Mouse (Mus musculus): ENCODE measurements around the gene Acss2. TPM values are rescaled to one million over a fixed set of nuclear protein-coding genes. Genes with fewer than 3 reads are reported as not detected.
"Not testable (repeated sequence)": the region's sequence is repeated elsewhere in the genome, so short reads cannot be mapped to it uniquely, and the experiment has no call there.

Acss2 gene
- total RNA-seq, 4 experiments from 2014 or later = 30.9 to 37.7 (median 35.5) TPM

DNA sequence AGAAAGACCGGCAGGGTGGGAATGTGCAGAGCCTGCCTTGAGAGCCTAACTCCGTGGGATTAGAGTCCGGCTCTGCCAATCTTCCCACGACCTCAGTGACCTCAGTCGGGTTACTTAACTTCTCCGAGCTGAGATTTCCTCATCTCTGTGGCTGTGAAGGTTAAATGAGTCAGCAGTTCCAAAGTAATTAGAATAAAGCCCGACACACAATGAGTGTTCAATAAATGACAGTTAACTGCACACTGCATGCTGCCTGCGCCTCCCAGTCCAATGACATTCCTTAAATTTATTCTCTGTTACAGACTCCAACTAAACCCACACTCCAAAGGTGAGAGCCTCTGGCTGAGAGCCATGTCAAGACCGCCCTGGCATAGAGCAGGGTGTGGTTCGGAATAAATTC is 67.7 kb downstream of the Acss2 start:
- no peak for DNase-seq (ENCODE audit: low spot score)

DNA sequence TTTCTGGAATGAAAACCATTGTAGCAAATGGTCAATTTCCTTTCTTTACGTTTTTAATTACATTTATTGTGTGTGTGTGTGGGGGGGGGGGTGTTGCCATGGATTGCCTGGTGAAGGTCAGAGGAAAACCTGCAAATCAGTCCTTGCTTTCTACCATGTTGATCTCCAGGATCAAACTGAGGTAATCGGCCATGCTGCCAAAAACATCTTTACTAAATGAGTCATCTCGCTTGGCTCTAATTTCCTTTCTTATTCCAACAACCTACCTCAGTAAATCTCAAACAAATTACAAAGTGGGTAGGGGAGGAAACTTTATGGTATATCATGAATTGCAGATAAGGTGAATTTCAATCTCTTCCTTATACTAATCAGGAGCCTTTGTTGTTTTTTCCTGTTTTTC is 70.4 kb downstream of the Acss2 start:
- no peak for DNase-seq (ENCODE audit: low spot score)

DNA sequence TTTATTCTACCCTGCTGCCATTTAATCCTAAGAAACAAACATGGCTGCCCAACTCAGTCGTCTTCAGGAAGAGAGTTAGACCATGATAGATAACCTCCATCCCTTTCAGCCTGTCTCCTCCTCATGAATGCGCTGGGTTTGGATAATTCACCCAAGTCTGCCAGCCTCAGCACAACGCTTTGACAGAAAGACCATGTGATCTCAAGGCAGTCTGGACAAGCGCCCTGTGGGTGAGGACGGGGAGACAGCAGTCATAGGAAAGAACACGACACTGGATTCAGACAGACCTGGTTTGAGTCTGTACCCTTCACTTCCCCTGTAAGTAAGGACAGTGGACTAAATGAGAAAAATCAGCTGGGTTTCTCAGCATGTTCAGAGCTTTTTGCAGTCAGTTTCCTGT is 71.8 kb downstream of the Acss2 start:
- DNase-seq (ENCODE audit: low spot score) = no peak

DNA sequence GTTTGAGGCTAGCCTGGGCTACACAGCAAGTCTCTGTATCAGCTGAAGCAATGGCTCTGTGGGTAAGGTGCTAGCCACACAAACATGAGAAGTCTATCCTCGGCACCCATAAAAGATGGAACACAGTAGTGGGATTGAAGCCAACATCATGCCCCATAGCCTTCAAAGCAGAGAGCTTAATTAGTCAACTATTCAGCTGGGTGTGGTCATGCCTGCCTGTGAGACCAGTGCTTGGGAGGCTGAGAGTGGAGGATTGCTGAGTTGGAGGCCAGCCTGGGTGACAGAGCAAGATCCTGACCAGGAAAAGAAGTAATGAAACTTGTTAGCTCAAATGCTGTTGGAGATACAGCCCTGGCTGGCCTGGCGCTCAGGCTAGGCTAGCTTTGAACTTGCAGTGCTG is 73.1 kb downstream of the Acss2 start:
- no peak for DNase-seq (ENCODE audit: low spot score)

DNA sequence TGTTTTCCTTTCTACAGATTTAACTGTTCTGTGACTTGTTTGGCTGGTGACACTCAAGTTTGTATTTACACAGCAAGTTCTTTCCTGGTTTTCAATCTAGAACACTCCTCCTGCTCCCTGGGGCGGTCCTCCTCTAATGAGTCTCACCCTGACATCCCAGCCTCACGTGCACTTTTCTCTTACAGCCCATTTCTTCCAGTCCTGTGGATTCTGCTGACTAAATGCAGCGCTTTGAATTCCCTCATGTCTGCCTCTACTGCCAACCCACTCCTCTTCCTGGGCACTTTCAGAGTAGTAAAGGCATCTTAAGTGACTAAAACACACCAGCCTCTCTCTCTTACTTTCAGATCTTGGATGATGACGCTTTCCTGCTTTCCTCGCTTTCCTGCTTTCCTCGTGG is 73.9 kb downstream of the Acss2 start:
- no peak for DNase-seq (ENCODE audit: low spot score)

DNA sequence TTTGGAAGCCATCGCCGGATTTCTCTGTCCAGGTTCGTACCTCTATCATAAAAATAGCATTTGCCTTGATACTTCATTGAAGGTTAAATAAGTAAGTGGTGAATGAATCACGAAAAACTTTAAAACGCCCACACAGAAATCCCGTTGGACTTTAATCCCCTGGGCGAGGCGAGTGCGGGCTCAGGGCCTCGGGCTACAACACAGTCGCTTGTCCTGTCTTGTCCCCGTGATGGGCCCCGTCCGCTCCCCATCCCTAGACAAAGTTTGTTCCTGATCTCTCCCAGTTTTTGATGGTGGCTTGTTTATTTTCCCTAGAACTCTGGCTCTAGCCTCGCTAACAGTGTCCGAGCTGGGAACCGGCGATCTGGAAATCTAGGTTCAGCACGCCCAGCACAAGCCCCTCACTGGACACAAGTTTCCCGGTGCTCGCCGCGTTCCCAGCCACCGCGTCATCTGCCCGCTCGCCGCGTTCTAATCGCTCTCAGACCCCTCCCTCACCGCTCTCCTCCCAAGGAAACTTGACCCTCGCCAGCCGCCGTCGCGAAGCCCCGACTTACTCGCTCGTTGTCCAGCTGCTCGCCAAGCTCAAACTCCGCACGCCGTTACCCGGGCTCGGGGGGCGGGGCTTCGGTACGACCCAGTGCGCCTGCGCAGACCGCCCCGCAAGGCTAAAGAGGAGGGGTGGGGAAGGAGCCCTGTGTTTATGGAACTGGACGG is 74.5 kb downstream of the Acss2 start, which contains the start of gene Gss:
Gene Gss, minus strand, starts transcription at position 674 of the 717 bp plus-strand sequence.
- peak; percentile 99 for DNase-seq (ENCODE audit: low spot score)

DNA sequence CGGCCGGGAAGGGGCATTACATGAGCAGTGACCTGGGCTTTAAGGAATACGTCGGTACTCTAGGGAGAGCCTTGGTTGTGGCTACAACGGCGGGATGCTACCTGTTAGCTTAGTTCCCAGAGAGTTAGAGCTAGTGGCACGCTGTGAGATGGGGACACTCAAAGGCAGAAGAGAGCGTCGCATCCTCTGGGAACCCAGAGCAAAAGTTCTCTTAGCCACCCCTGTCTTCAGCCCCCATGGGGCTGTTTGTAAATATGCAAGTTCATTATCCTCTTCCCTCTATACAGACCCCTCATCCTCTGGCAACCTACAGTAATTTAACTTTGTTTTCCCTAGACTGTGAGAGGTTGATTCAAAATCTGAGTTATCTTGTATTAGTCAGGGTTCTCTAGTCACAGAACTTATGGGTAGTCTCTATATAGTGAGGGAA is 75.1 kb downstream of the Acss2 start:
- no peak for DNase-seq (ENCODE audit: low spot score)

DNA sequence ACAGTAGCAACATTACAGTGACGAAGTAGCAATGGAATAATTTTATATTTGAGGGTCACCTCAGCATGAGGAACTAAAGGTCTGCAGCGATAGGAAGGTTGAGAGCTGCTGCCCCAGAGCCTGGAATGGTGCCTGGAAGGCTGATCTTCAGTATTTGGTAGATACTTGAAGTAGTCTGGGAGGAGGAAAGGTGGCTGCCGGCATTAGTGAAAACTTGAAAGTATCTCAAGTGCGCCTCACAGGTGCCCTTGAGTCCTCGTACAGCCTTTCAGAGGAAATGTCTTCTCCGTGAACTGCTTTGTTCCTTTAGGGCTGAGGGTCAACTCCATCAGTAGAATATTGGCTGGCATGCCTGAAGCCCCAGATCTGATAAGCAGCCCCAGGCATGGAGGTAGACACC is 77.8 kb downstream of the Acss2 start:
- no peak for DNase-seq (ENCODE audit: low spot score)

DNA sequence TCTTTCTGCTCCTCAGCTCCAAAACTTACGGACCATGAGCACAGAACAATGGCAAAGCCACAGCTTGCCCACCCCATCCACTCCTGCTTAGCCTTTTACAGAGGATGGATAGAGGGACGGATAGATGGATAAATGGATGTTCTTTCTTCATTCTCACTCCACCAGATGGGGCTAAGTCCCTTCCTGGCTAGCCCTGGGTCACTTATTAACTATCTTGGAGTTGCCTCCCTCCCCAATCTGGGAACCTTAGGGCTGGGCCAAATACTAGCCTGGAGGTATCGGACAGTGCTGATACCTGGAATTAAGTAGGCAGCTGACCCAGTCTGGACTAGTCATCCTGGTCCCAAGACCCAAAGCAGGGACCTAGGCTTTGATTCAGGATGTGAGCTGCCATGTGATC is 86.0 kb downstream of the Acss2 start:
- no peak for DNase-seq (ENCODE audit: low spot score)

DNA sequence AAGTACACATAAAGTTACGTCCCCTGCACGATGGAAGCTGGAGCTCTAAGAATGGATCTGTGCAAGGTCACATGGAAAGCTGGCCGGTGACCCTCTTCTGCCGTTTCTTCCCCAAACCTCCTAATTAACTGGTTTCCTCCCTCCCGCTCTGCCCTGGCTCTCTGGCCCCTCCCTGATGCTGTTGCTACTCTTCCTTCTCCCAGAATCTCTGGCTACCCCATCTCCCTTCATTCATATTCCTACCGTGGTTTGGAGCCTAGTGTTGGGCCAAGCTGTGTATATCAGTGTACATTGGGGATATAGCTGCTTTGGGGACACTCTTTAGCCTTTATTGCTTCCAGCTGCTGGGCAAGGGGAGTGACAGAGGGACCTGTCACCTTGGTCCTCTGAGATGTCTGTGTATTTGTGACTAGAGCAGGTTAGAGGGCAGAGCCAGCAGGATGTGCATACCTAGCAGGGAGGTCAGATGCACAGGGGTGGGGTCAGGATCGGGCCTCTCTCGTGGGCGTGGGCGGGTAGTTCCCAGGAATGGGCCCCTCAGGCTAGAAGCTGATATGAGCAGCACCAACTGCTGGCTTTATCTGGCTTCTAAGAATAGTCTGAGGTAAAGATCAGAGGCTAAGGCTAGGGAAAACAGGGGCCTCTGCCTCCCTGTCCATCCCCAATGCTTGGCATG is 87.0 kb downstream of the Acss2 start:
- no peak for DNase-seq (ENCODE audit: low spot score)

DNA sequence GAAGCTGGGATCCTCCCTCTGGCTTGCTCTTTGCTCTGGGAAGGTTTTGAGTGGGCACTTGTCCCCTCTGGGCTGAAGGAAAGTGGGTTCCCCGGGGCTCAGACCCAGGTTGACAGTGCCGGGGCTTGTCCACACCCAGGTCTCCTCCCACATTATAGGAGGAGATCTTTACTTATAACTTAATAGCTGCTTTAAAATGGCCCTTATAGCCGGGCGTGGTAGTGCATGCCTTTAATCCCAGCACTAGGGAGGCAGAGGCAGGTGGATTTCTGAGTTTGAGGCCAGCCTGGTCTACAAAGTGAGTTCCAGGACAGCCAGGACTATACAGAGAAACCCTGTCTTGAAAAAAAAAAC is 87.5 kb downstream of the Acss2 start:
- DNase-seq (ENCODE audit: low spot score) = not testable (repeated sequence)

DNA sequence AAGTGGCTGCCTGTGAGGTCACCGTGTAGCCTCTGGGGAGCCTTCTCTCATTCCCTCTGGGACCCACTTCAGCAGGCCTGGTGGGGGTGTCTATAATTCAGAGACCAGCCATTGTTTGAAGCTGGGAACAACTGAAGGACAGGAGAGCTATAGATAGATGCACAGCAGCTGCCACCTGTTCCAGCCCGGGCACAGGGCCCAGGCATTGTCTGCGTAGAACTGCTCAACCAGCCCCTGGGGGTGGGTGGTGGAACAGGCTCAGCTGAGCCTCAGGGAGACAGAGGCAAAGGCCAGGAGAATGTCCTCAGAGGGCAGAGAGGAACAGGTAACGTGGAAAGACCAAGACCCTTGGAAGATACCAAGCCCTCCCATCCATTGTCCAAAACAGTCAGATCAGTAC is 88.6 kb downstream of the Acss2 start:
- DNase-seq (ENCODE audit: low spot score) = peak; percentile 36

DNA sequence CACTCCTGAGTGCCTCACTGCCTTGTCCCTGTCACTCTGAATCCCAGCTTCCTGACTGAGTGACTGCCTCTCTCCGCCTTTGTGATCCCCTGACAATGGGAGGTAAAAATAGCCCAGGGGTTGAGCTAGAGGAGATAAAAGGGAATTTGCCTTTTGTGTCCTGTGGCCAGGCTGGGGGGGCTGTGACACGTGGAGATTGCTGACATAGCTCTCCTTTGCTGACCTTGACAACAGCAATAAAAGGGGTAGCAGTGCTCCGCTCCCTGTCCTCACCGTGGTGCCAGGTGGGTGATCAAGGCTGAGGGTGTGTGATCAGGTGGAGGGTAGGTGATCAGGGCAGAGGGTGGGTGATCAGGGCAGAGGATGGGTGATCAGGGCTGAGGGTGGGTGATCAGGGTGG is 93.2 kb downstream of the Acss2 start, which contains the start of gene Myh7b:
Gene Myh7b, plus strand, starts transcription at position 235 of the 400 bp plus-strand sequence.
- DNase-seq (ENCODE audit: low spot score) = peak; percentile 59

DNA sequence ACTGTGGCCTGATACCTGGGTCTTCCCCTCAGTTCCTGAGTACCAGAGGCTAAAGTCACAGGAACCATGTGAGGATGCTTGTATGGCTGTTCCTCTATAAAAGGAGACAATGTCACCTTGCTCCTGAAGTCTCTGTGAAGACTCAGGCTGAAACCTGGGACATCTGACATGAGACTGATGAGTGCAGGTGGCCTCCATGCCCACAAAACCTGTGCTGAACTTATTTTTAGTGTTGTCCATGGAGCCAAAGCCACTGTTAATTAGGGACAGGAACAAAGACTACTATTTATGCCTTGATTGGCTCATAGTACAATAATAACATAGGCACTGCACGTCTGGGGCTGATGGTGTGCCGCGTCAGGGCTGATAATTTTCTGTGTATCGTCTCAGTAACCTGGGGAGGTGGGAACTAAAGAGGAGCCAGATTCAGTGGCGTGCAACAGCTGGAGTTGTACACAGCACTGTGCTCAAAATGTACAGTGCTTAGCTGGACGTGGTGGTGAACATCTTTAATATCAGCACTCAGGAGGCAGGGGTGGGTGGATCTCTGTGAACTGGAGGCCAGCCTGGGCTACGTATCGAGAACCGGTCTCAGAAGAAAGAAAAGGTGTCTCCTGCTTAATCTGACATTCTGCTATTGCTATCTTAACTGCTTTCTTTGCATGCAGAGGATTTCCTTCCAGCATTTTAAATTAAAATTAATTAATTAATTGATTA is 94.2 kb downstream of the Acss2 start:
- no peak for DNase-seq (ENCODE audit: low spot score)

DNA sequence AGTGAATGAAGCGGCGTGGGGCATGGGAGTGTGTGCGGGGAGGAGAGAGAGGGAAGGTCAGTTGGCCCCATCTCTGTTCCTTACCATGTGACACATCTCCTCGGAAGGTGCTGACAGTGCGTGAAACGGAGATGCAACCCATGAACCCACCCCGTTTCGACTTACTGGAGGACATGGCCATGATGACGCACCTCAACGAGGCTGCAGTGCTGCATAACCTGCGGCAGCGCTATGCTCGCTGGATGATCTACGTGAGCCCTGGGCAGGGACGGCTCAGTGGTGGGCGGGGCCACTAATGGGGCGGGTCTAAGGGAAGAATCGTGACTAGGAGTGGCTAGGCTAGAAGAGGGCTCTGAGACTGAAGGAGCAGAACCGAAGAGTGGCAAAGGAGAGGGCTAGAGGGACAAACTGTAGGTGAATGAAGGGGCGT is 95.6 kb downstream of the Acss2 start:
- DNase-seq (ENCODE audit: low spot score) = no peak

DNA sequence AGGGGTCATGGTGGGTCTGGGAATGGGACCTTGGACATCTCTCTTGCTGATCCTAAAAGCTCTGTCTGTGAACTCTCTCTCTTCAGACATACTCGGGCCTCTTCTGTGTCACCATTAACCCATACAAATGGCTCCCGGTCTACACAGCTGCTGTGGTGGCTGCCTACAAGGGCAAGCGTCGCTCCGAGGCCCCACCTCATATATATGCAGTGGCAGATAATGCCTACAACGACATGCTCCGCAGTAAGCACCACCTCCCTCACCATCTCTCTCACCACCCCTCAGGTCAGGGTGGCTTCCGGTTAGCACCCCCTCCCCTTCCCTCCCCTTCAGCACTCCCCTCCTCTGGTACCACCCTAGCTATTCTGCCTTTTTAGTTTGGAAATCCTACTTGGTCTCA is 96.2 kb downstream of the Acss2 start:
- DNase-seq (ENCODE audit: low spot score) = no peak

DNA sequence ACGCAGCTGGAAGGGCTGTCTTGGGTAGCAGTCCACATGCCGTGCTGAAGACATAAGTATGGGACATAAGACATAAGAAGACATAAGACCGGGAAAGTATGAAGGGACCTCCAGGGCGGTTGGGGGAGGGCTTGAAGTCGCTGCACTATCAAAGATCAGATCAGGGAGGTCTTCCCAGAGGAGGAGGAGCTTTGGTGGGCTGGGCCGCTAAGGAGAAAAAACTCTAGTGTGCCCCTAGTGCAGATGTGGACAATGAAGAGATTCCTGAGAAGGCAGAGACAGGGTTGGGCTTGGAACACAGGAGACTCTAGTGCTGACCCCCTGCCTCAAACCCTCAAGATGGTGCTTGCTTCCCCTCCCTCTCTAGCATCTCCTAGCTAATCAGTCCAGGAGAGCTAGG is 99.2 kb downstream of the Acss2 start:
- DNase-seq (ENCODE audit: low spot score) = no peak

DNA sequence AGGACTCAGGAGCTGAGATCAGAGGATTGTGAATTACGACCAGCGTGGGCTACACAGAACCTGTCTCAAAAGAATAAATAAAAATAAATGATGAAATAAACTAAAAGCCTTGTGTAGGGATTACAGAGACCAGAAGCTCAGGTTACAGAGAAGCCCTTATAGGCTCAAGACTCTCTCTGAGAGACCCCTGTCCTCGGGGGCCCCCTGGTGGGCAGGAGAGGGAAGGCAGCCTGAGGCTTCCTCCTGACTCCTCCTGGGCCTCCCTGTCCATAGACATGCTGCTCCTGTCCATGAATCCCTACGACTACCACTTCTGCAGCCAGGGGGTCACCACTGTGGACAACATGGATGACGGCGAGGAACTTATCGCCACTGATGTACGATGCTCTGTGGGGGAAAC is 102.1 kb downstream of the Acss2 start:
- peak; percentile 80 for DNase-seq (ENCODE audit: low spot score)

DNA sequence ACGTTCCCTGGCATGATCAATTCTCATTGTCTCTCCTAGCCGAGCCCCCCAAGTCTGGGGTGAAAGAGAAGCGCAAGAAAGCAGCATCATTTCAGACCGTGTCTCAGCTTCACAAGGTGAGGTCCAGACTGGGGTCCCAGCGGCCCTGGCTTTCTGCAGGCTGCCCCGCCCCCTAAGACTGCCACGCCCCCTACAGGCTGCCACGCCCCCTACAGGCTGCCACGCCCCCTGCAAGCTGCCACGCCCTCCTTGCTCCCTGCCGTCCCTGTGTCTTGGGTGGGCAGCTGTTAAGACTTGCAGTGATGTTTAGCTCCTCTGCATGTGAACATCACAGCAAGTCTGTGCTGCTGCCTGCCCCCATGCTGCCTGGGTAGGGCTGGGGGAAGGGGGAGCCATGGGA is 104.9 kb downstream of the Acss2 start:
- DNase-seq (ENCODE audit: low spot score) = no peak

DNA sequence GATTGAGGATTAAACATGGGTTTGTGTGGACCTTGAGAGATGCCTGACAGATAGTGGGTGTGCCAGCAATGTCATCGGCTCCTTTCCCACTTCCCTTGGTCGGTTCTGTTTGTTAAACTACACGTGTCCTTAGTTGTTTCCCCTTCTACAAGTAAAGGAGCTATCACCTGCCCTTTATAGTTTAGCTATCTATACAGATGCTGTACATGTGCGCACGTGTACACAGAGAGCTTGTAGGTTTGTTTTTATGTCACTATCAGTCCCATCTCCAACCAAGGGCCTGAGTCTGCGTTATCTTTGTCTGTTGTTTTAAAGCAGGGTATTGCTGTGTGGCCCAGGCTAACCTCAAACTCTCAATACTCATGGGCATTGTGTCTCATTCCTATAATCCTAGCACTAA is 106.2 kb downstream of the Acss2 start:
- no peak for DNase-seq (ENCODE audit: low spot score)

DNA sequence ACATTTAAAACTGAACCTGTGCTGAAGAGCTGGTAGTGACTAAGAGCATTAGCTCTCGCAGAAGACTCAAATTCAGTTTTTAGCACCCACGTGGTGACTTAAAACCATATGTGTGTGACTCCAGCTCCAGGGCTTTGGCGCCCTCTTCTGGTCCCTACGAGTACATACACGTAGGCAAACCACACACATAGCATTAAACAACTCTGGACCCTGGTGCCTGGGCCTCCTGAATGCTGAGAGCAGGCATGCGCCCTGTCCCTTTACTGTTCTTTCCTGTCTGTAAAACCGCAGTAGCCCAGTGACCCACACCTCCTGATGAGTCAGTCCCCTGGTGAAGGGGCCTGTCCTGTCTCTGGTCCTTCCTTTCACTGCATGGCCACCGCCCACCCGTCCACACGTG is 107.0 kb downstream of the Acss2 start:
- no peak for DNase-seq (ENCODE audit: low spot score)

DNA sequence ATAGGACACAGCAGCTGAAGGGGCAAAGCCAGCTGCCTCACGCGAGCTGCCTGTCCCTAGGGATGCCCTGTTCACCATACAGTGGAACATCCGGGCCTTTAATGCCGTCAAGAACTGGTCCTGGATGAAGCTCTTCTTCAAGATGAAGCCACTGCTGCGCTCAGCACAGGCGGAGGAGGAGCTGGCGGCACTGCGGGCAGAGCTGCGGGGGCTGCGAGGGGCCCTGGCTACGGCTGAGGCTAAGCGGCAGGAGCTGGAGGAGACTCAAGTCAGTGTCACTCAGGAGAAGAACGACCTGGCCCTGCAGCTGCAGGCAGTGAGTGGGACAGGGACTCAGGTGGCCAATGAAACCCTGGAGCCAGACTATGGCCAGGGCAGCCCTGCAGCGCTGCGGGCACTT is 108.5 kb downstream of the Acss2 start:
- no peak for DNase-seq (ENCODE audit: low spot score)
